In the genomic region with DNA sequence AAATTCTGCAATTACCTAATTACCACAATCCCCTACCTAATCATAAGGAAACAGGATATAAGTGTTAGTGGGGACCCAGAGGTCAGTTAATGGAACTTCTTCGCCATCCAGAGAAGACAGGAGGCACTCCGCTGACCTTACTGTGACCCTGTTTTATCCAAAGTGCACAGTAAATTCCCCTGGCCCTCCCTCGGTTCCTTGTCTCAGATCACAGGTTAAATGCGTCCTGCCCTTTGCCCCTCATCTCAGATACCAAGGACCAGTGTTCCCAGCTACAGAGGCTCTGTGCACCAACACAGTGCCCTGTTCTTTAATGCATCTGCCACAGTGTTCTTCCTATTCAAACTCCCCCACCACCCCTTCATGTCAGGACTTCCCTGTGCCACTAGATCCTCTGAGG, we compare ENCODE assay signal across 28 mouse cellular contexts. TPM values are rescaled to one million over a fixed set of nuclear protein-coding genes. Genes with fewer than 3 reads are reported as not detected.
DNase-seq lines count a peak whose midpoint lies in the region; ATAC-seq lines count a peak whose summit lies in the region.
"Had no signal": no experiment of that assay in that cellular context is flagged by ENCODE, and none has a peak within 500 bp of the region (broad histone marks: within the 10 kb centered on the region; RNA-seq: fewer than 3 reads in every experiment).

No protein-coding gene starts in this region.

- ATAC-seq in hindbrain, embryonic 11.5 days (ENCODE audit: low FRiP score), result no peak
- peak; percentile 61 for ATAC-seq in intestine, embryonic 15.5 days
- ATAC-seq: activated CD4-positive, CD25-positive, alpha-beta regulatory T cell, adult 4 months; forebrain, embryonic 15.5 days; hindbrain, embryonic 16.5 days had no signal

- no peak overlapping the region for H3K9ac ChIP-seq in hindbrain, embryonic 11.5 days (ENCODE audit: low read depth, low read length)
- H3K9ac ChIP-seq in intestine, embryonic 15.5 days, result no peak overlapping the region
- H3K9ac ChIP-seq: embryonic facial prominence, embryonic 13.5 days; forebrain, embryonic 12.5 days; forebrain, embryonic 15.5 days; heart, embryonic 12.5 days; heart, embryonic 15.5 days; hindbrain, embryonic 13.5 days had no signal

- DNase-seq in embryo, embryonic 10 days (ENCODE audit: low spot score), result peak; percentile 81
- DNase-seq in embryo, embryonic 11 days, result no peak
- DNase-seq in hindbrain, embryonic 10.5 days (ENCODE audit: low spot score), result peak; percentile 16
- no peak for DNase-seq in hindbrain, embryonic 11.5 days (ENCODE audit: low spot score)
- DNase-seq in embryo, embryonic 10.5 days (ENCODE audit: low spot score), result peak; percentile 61
- DNase-seq in cerebellum, postnatal 14 days, result no peak
- DNase-seq in spleen, postnatal 14 days (ENCODE audit: low spot score in 2 of 2), result no peak
- DNase-seq: adrenal gland, adult 8-10 months; adrenal gland, postnatal 25 days; cerebellum, adult 11-12 months; cerebellum, adult 8-10 months; cerebellum, postnatal 10 days; gastrocnemius, adult 2 months; gastrocnemius, postnatal 25 days; heart, adult 2 months; heart, postnatal 10 days; heart, postnatal 4 days; kidney, adult 2 months had no signal

- H3K4me2 ChIP-seq in hindbrain, embryonic 11.5 days (replicated peaks; ENCODE audit: low read depth, low read length), result no peak overlapping the region
- H3K4me2 ChIP-seq in intestine, embryonic 15.5 days (replicated peaks), result no peak overlapping the region
- H3K4me2 ChIP-seq: embryonic facial prominence, embryonic 13.5 days; forebrain, embryonic 12.5 days; forebrain, embryonic 15.5 days; heart, embryonic 12.5 days; heart, embryonic 15.5 days; hindbrain, embryonic 13.5 days had no signal

- 0 out of 2 replicates have a peak, but pooled peaks cover 4% of the 10 kb centered on the region for H3K9me3 ChIP-seq in hindbrain, embryonic 10.5 days
- no peaks in the 10 kb centered on the region for H3K9me3 ChIP-seq in hindbrain, embryonic 11.5 days (ENCODE audit: control insufficient read depth, low read length)
- H3K9me3 ChIP-seq in intestine, embryonic 15.5 days, result no peaks in the 10 kb centered on the region
- H3K9me3 ChIP-seq: embryonic facial prominence, embryonic 13.5 days; forebrain, embryonic 15.5 days; heart, embryonic 15.5 days had no signal

- 43% methylated on average over 4 of the region's 4 CpGs for WGBS in hindbrain, embryonic 10.5 days
- 41% methylated on average over 4 of the region's 4 CpGs for WGBS in hindbrain, embryonic 11.5 days
- 34% methylated on average over 4 of the region's 4 CpGs for WGBS in intestine, embryonic 15.5 days

- H3K27me3 ChIP-seq in hindbrain, embryonic 10.5 days (ENCODE audit: insufficient read depth, poor library complexity, severe bottlenecking), result no peaks in the 10 kb centered on the region
- H3K27me3 ChIP-seq in hindbrain, embryonic 11.5 days (ENCODE audit: control insufficient read depth, insufficient read depth, low read length), result no peaks in the 10 kb centered on the region
- H3K27me3 ChIP-seq in intestine, embryonic 15.5 days (replicated peaks), result no peaks in the 10 kb centered on the region
- H3K27me3 ChIP-seq: embryonic facial prominence, embryonic 13.5 days; forebrain, embryonic 12.5 days; forebrain, embryonic 15.5 days; heart, embryonic 12.5 days; heart, embryonic 15.5 days; hindbrain, embryonic 13.5 days had no signal

- no peak overlapping the region for H3K4me3 ChIP-seq in hindbrain, embryonic 10.5 days
- H3K4me3 ChIP-seq in hindbrain, embryonic 11.5 days (ENCODE audit: low read depth, low read length), result no peak overlapping the region
- H3K4me3 ChIP-seq in intestine, embryonic 15.5 days (replicated peaks), result no peak overlapping the region
- H3K4me3 ChIP-seq: embryonic facial prominence, embryonic 13.5 days; erythroblast, embryonic 14.5 days; forebrain, embryonic 12.5 days; forebrain, embryonic 15.5 days; gastrocnemius, adult 2 months; heart, adult 2 months; heart, embryonic 12.5 days; heart, embryonic 15.5 days; hindbrain, embryonic 13.5 days had no signal

- H3K4me1 ChIP-seq in hindbrain, embryonic 10.5 days (replicated peaks), result peaks cover 29% of the 10 kb centered on the region
- H3K4me1 ChIP-seq in hindbrain, embryonic 11.5 days (replicated peaks; ENCODE audit: control insufficient read depth, insufficient read depth, low read length), result no peaks in the 10 kb centered on the region
- peaks cover 24% of the 10 kb centered on the region for H3K4me1 ChIP-seq in intestine, embryonic 15.5 days (replicated peaks)
- H3K4me1 ChIP-seq: forebrain, embryonic 12.5 days; forebrain, embryonic 15.5 days had no signal

- H3K36me3 ChIP-seq in hindbrain, embryonic 10.5 days, result no peaks in the 10 kb centered on the region
- no peaks in the 10 kb centered on the region for H3K36me3 ChIP-seq in hindbrain, embryonic 11.5 days (ENCODE audit: control insufficient read depth, insufficient read depth, low read length)
- H3K36me3 ChIP-seq in intestine, embryonic 15.5 days, result no peaks in the 10 kb centered on the region
- H3K36me3 ChIP-seq: forebrain, embryonic 12.5 days; forebrain, embryonic 15.5 days; heart, embryonic 12.5 days; heart, embryonic 15.5 days; hindbrain, embryonic 13.5 days had no signal

- H3K27ac ChIP-seq in hindbrain, embryonic 10.5 days, result no peak overlapping the region
- H3K27ac ChIP-seq in hindbrain, embryonic 11.5 days (ENCODE audit: low read depth, low read length), result no peak overlapping the region
- H3K27ac ChIP-seq in intestine, embryonic 15.5 days, result no peak overlapping the region
- H3K27ac ChIP-seq: embryonic facial prominence, embryonic 13.5 days; forebrain, embryonic 12.5 days; forebrain, embryonic 15.5 days; gastrocnemius, adult 2 months; heart, adult 2 months; heart, embryonic 15.5 days; hindbrain, embryonic 13.5 days had no signal

RNA-seq across cellular contexts. Expression of a gene that starts 18.4 kb away (rescaled TPM):
- 32.8 and 35.4 TPM in 2 replicates for polyA plus RNA-seq in hindbrain, embryonic 10.5 days (2016; fragmentation: Nextera tagmentation; extraction: Ambion mirVana)
- polyA plus RNA-seq in hindbrain, embryonic 11.5 days (2014; fragmentation: Nextera tagmentation; extraction: Ambion mirVana), result 35.6 and 40.2 TPM in 2 replicates
- 17.5 and 19.1 TPM in 2 replicates for polyA plus RNA-seq in intestine, embryonic 15.5 days (2015; fragmentation: Nextera tagmentation; extraction: Ambion mirVana)
- polyA plus RNA-seq: erythroblast, embryonic 14.5 days had no signal

Comparison
In these comparisons a context has a peak if more than half of its experiments do, and no peak if none do; other contexts are left out.
1. DNase-seq: peak in embryo, embryonic 10 days (single experiment), hindbrain, embryonic 10.5 days (single experiment) and embryo, embryonic 10.5 days (single experiment); none in embryo, embryonic 11 days (single experiment), hindbrain, embryonic 11.5 days (single experiment), cerebellum, postnatal 14 days (0 of 2) and spleen, postnatal 14 days (0 of 2).